Mouse (Mus musculus): ENCODE measurements at regions not wholly inside any gene's neighbourhood (a gene's known extent, or its start where the extent isn't known, plus 50 kb on each side); places are given as distances from the start of the nearest gene placed in this dataset.

- Histone ChIP-seq H3K27ac (replicated peaks) (no peak overlapping the region), H3K9me3 (no peaks in the 10 kb centered on the region), H3K4me1 (no peaks in the 10 kb centered on the region), H3K4me2 (no peak overlapping the region), H3K36me3 (no peaks in the 10 kb centered on the region), H3K4me3 (no peak overlapping the region), H3K27me3 (replicated peaks) (no peaks in the 10 kb centered on the region), H3K9ac (no peak overlapping the region)
- ATAC-seq (ENCODE audit: extremely low read depth, insufficient number of reproducible peaks, low FRiP score, low TSS enrichment) = no peak
- 87% methylated on average over 3 of the region's 3 CpGs for WGBS
Observed at GRCm38 (mm10) chr14:28626951-28627350, 122.4 kb downstream of the Wnt5a start.

- H3K4me2 ChIP-seq = no peak overlapping the region
- H3K27ac ChIP-seq (replicated peaks) = no peak overlapping the region
- no peak overlapping the region for H3K4me3 ChIP-seq
- no peak overlapping the region for H3K9ac ChIP-seq
- no peaks in the 10 kb centered on the region for H3K27me3 ChIP-seq (replicated peaks)
- H3K36me3 ChIP-seq = no peaks in the 10 kb centered on the region
- no peaks in the 10 kb centered on the region for H3K4me1 ChIP-seq
- no peak for ATAC-seq (ENCODE audit: extremely low read depth, insufficient number of reproducible peaks, low FRiP score, low TSS enrichment)
- H3K9me3 ChIP-seq = no peaks in the 10 kb centered on the region
Observed at GRCm38 (mm10) chr14:28635175-28635574, 130.6 kb downstream of the Wnt5a start.

- Histone ChIP-seq H3K4me2 (no peak overlapping the region), H3K27ac (replicated peaks) (no peak overlapping the region), H3K9ac (no peak overlapping the region), H3K27me3 (replicated peaks) (no peaks in the 10 kb centered on the region), H3K9me3 (no peaks in the 10 kb centered on the region), H3K4me1 (no peaks in the 10 kb centered on the region), H3K4me3 (no peak overlapping the region), H3K36me3 (no peaks in the 10 kb centered on the region)
- ATAC-seq (ENCODE audit: extremely low read depth, insufficient number of reproducible peaks, low FRiP score, low TSS enrichment) = no peak
- WGBS = 77% methylated on average over 5 of the region's 5 CpGs
Observed at GRCm38 (mm10) chr14:28639056-28639455, 134.5 kb downstream of the Wnt5a start.

GRCm38 (mm10) chr14:28645807-28646206 lies 141.3 kb downstream of the Wnt5a start:
- Histone ChIP-seq H3K9me3 (no peaks in the 10 kb centered on the region), H3K4me3 (no peak overlapping the region), H3K36me3 (no peaks in the 10 kb centered on the region), H3K4me2 (no peak overlapping the region), H3K27ac (replicated peaks) (no peak overlapping the region), H3K4me1 (no peaks in the 10 kb centered on the region), H3K27me3 (replicated peaks) (no peaks in the 10 kb centered on the region), H3K9ac (no peak overlapping the region)
- ATAC-seq (ENCODE audit: extremely low read depth, insufficient number of reproducible peaks, low FRiP score, low TSS enrichment) = no peak
- WGBS = 69% methylated on average over 2 of the region's 2 CpGs

DNA sequence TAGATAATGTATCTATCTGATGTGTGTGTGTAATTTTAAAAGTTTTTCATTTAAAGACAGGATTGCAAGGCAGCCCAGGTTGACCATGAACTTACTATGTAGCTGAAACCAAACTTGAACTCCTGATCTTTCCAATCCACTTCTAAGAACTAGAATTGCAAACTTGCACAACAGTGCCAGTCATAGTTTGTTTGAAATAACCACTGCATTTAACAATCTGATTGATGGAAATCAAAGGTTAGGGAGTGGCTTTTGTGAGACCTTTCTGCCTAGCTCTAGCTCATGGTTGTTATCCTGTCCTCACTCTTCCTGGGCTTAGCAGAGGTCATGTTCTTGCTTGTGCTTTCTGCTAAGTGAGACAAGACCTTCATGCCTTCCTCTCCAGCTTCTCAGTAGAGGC lies 144.9 kb downstream of the Wnt5a start:
- Histone ChIP-seq H3K27me3 (replicated peaks) (no peaks in the 10 kb centered on the region), H3K4me3 (no peak overlapping the region), H3K9ac (no peak overlapping the region), H3K9me3 (no peaks in the 10 kb centered on the region), H3K27ac (replicated peaks) (no peak overlapping the region), H3K36me3 (no peaks in the 10 kb centered on the region), H3K4me1 (no peaks in the 10 kb centered on the region), H3K4me2 (no peak overlapping the region)
- ATAC-seq (ENCODE audit: extremely low read depth, insufficient number of reproducible peaks, low FRiP score, low TSS enrichment) = no peak

GRCm38 (mm10) chr14:28653059-28653930 lies 148.7 kb downstream of the Wnt5a start:
- no peaks in the 10 kb centered on the region for H3K36me3 ChIP-seq
- WGBS = 77% methylated on average over 10 of the region's 10 CpGs
- H3K9ac ChIP-seq = no peak overlapping the region
- no peak overlapping the region for H3K27ac ChIP-seq (replicated peaks)
- ATAC-seq (ENCODE audit: extremely low read depth, insufficient number of reproducible peaks, low FRiP score, low TSS enrichment) = no peak
- no peaks in the 10 kb centered on the region for H3K9me3 ChIP-seq
- no peaks in the 10 kb centered on the region for H3K27me3 ChIP-seq (replicated peaks)
- no peak overlapping the region for H3K4me3 ChIP-seq
- no peaks in the 10 kb centered on the region for H3K4me1 ChIP-seq
- H3K4me2 ChIP-seq = no peak overlapping the region

DNA sequence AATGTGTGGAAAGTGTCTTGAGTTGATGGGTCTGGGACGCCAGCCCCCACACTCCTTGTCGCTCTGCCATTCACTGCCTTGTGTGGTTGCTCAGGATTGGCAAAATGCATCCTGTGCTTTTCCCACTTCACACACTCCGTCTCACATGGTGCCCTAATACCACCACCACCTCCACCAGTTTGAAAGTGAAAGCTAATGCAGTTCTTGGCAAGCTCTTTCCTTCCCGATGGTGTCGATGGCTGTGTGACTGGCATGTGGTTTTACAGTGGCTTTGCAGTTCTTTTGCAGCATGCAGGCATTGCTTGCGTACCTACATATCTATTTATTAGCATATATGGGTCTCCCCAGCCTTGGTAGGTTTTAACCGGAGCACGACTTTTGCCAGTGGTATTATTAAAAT lies 152.7 kb downstream of the Wnt5a start:
- Histone ChIP-seq H3K4me3 (no peak overlapping the region), H3K4me2 (no peak overlapping the region), H3K9me3 (no peaks in the 10 kb centered on the region), H3K36me3 (no peaks in the 10 kb centered on the region), H3K9ac (no peak overlapping the region), H3K4me1 (peaks cover 13% of the 10 kb centered on the region), H3K27ac (replicated peaks) (no peak overlapping the region), H3K27me3 (replicated peaks) (no peaks in the 10 kb centered on the region)
- no peak for ATAC-seq (ENCODE audit: extremely low read depth, insufficient number of reproducible peaks, low FRiP score, low TSS enrichment)
- WGBS = 77% methylated on average over 8 of the region's 8 CpGs

- 72% methylated on average over 5 of the region's 5 CpGs for WGBS
- no peak for ATAC-seq (ENCODE audit: extremely low read depth, insufficient number of reproducible peaks, low FRiP score, low TSS enrichment)
Observed at GRCm38 (mm10) chr14:28660872-28661588, 156.5 kb downstream of the Wnt5a start.

GRCm38 (mm10) chr14:28663316-28663715 lies 158.8 kb downstream of the Wnt5a start:
- no peak for ATAC-seq (ENCODE audit: extremely low read depth, insufficient number of reproducible peaks, low FRiP score, low TSS enrichment)
- 48% methylated on average over 1 of the region's 1 CpGs for WGBS
- peaks cover 27% of the 10 kb centered on the region for H3K4me1 ChIP-seq

More at GRCm38 (mm10) chr14:28660872-28661588, 156.5 kb downstream of the Wnt5a start:
- Histone ChIP-seq H3K27ac (replicated peaks) (no peak overlapping the region), H3K36me3 (no peaks in the 10 kb centered on the region), H3K9me3 (no peaks in the 10 kb centered on the region), H3K9ac (no peak overlapping the region), H3K4me2 (no peak overlapping the region), H3K4me1 (peaks cover 27% of the 10 kb centered on the region), H3K27me3 (replicated peaks) (no peaks in the 10 kb centered on the region), H3K4me3 (no peak overlapping the region)

GRCm38 (mm10) chr14:28664121-28664520 lies 159.6 kb downstream of the Wnt5a start:
- Histone ChIP-seq H3K9ac (no peak overlapping the region), H3K27ac (replicated peaks) (no peak overlapping the region), H3K27me3 (replicated peaks) (no peaks in the 10 kb centered on the region), H3K9me3 (no peaks in the 10 kb centered on the region), H3K4me2 (0 out of 2 replicates have a peak overlapping the region, but pooled peaks have one; percentile 10), H3K36me3 (no peaks in the 10 kb centered on the region), H3K4me1 (peaks cover 27% of the 10 kb centered on the region), H3K4me3 (no peak overlapping the region)
- 37% methylated on average over 7 of the region's 7 CpGs for WGBS
- no peak for ATAC-seq (ENCODE audit: extremely low read depth, insufficient number of reproducible peaks, low FRiP score, low TSS enrichment)

More at GRCm38 (mm10) chr14:28663316-28663715, 158.8 kb downstream of the Wnt5a start:
- no peak overlapping the region for H3K4me3 ChIP-seq
- H3K27ac ChIP-seq (replicated peaks) = no peak overlapping the region
- H3K4me2 ChIP-seq = no peak overlapping the region
- no peak overlapping the region for H3K9ac ChIP-seq
- no peaks in the 10 kb centered on the region for H3K9me3 ChIP-seq
- no peaks in the 10 kb centered on the region for H3K27me3 ChIP-seq (replicated peaks)
- H3K36me3 ChIP-seq = no peaks in the 10 kb centered on the region

DNA sequence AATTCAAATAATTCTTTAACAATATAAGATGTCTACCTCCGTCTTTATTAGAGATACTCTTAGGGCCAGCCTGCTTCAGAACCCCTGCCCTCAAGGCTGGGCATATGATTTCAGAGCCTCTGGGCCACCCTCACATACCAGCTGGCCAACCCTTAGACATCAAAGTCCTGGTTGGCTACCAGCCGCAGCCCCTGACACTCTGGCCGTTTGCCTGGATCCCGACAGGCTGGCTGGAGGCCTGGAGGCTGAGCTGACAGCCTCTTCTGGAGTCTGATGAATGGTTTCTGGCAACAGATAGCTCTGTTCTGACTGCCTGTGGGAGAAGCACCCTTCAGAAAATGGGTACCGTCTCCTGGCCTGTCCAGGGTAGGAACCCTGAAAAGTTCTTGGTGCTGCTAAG lies 170.9 kb downstream of the Wnt5a start:
- H3K27me3 ChIP-seq (replicated peaks) = no peaks in the 10 kb centered on the region
- H3K4me1 ChIP-seq = peaks cover 11% of the 10 kb centered on the region
- H3K27ac ChIP-seq (replicated peaks) = no peak overlapping the region
- H3K9ac ChIP-seq = no peak overlapping the region
- H3K9me3 ChIP-seq = no peaks in the 10 kb centered on the region
- no peak overlapping the region for H3K4me3 ChIP-seq
- no peak for ATAC-seq (ENCODE audit: extremely low read depth, insufficient number of reproducible peaks, low FRiP score, low TSS enrichment)
- WGBS = 34% methylated on average over 5 of the region's 5 CpGs
- H3K4me2 ChIP-seq = peak overlapping the region; percentile 28; the same call in 1 of the 2 replicates
- H3K36me3 ChIP-seq = no peaks in the 10 kb centered on the region
